Mouse (Mus musculus) forebrain, embryonic 15.5 days (tissue): ENCODE measurements around the gene Olfr685. TPM values are rescaled to one million over a fixed set of nuclear protein-coding genes. Genes with fewer than 3 reads are reported as not detected.

Experiments
- polyA plus RNA-seq: library from polyadenylated mRNA; unstranded; fragments of >200 nt; fragmentation: Nextera tagmentation; extraction: Ambion mirVana; gene quantifications from 2 replicates; pipeline ENCODE4 v1.2.1, GENCODE M21; 2015

Gene Olfr685
- polyA plus RNA-seq, 1 experiment from 2014 or later = not detected

Other genes with a start within 250 kb of the Olfr685 start
- gene Olfr670, start 223.4 kb downstream of the Olfr685 start, polyA plus RNA-seq = not detected in 2 replicates
- gene Olfr671, start 206.9 kb downstream of the Olfr685 start, polyA plus RNA-seq = not detected in 2 replicates
- gene Olfr672, start 184.0 kb downstream of the Olfr685 start, polyA plus RNA-seq = not detected in 2 replicates
- not detected in 2 replicates for gene Olfr675, start 157.6 kb downstream of the Olfr685 start, polyA plus RNA-seq
- not detected in 2 replicates for gene Olfr676, start 153.3 kb downstream of the Olfr685 start, polyA plus RNA-seq
- gene Olfr677, start 134.6 kb downstream of the Olfr685 start, polyA plus RNA-seq = not detected in 2 replicates
- not detected in 2 replicates for gene Olfr678, start 121.5 kb downstream of the Olfr685 start, polyA plus RNA-seq
- not detected in 2 replicates for gene Olfr679, start 104.8 kb downstream of the Olfr685 start, polyA plus RNA-seq
- not detected in 2 replicates for gene Olfr680-ps1, start 93.2 kb downstream of the Olfr685 start, polyA plus RNA-seq
- gene Olfr681, start 69.2 kb downstream of the Olfr685 start, polyA plus RNA-seq = not detected in 2 replicates
- gene Olfr683, start 39.0 kb downstream of the Olfr685 start, polyA plus RNA-seq = not detected in 2 replicates
- not detected in 2 replicates for gene Olfr684, start 22.4 kb downstream of the Olfr685 start, polyA plus RNA-seq
- gene Olfr686, start 21.5 kb upstream of the Olfr685 start, polyA plus RNA-seq = not detected in 2 replicates
- gene Olfr688, start 102.1 kb upstream of the Olfr685 start, polyA plus RNA-seq = not detected in 2 replicates
- not detected in 2 replicates for gene Olfr689, start 125.2 kb upstream of the Olfr685 start, polyA plus RNA-seq
- not detected in 2 replicates for gene Olfr690, start 148.1 kb upstream of the Olfr685 start, polyA plus RNA-seq
- 0.11 TPM in 1 of 2 replicates, not detected in the other for gene Olfr691, start 156.3 kb upstream of the Olfr685 start, polyA plus RNA-seq
- gene Olfr692, start 182.2 kb upstream of the Olfr685 start, polyA plus RNA-seq = not detected in 2 replicates
- gene Gm5901, start 189.0 kb upstream of the Olfr685 start, polyA plus RNA-seq = not detected in 2 replicates
- 50.2 and 50.6 TPM in 2 replicates for gene Fam160a2, start 214.0 kb upstream of the Olfr685 start, polyA plus RNA-seq
- gene Cnga4, start 218.6 kb upstream of the Olfr685 start, polyA plus RNA-seq = 0.09 and 0.11 TPM in 2 replicates
- gene Cckbr, start 239.7 kb upstream of the Olfr685 start, polyA plus RNA-seq = 1.5 TPM in 2 replicates